ENCODE assay signal across 8 mouse cellular contexts in the genomic region with DNA sequence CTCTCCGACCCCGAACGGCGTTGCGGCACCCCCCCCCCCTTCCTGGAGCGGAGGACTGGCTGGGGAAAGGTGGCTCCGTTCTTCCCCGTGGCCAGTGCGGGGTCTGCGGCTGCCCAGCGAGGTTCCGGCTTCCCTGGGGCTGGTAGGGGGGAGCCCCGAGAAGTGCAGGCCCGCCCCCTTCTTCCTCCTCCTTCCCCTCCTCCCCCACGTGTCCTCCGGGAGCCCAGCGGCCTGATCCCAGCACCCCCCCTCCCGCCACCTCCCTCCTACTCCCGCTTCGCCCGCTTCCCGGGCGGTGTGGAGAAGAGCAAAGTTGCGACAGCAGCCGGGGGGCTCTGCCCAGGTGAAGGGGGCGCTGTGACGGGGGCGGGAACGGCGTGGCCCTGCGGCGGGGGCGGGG. TPM values are rescaled to one million over a fixed set of nuclear protein-coding genes. Genes with fewer than 3 reads are reported as not detected.
A peak's percentile ranks its signal among the peaks of the same experiment; 100 is the strongest.
DNase-seq lines count a peak whose midpoint lies in the region; ATAC-seq and TF ChIP-seq lines count a peak whose summit lies in the region.

A gene (plus strand): TSS at position 218 of the 400 bp plus-strand sequence.

- no peaks in the 10 kb centered on the region for H3K9me3 ChIP-seq in intestine, embryonic 14.5 days (ENCODE audit: control insufficient read depth, low read length)
- no peaks in the 10 kb centered on the region for H3K9me3 ChIP-seq in stomach, postnatal 0 days (ENCODE audit: control insufficient read depth, low read length)

- TF ChIP-seq CTCF in stomach, postnatal 0 days (IDR thresholded peaks at IDR 0.05; ENCODE audit: low read depth), result peak; percentile 7; the same call in 1 of the 2 replicates

- intact Hi-C loops in left cerebral cortex, postnatal 4 days (cut with DNase I), result no loop called here

- H3K36me3 ChIP-seq in intestine, embryonic 14.5 days (ENCODE audit: control insufficient read depth, insufficient read depth, low read length), result no peaks in the 10 kb centered on the region
- H3K36me3 ChIP-seq in stomach, postnatal 0 days (ENCODE audit: control insufficient read depth, insufficient read depth, low read length), result no peaks in the 10 kb centered on the region

- H3K27ac ChIP-seq in intestine, embryonic 14.5 days (ENCODE audit: low read depth), result peak within 1 kb of the TSS; percentile 64; the same call in 1 of the 2 replicates
- peak within 1 kb of the TSS; percentile 56 for H3K27ac ChIP-seq in stomach, postnatal 0 days (replicated peaks)

- 21% methylated on average over 12 of the region's 33 CpGs for WGBS in intestine, embryonic 14.5 days
- WGBS in stomach, postnatal 0 days, result 21% methylated on average over 5 of the region's 33 CpGs

- no peak for TF ChIP-seq EP300 in stomach, postnatal 0 days (optimal IDR thresholded peaks at IDR 0.05)

- H3K9ac ChIP-seq in intestine, embryonic 14.5 days (ENCODE audit: low read length), result peak within 1 kb of the TSS; percentile 58
- peak within 1 kb of the TSS; percentile 53 for H3K9ac ChIP-seq in stomach, postnatal 0 days (ENCODE audit: low read length)

- H3K4me2 ChIP-seq in intestine, embryonic 14.5 days (ENCODE audit: low read length), result peak within 1 kb of the TSS; percentile 54
- H3K4me2 ChIP-seq in stomach, postnatal 0 days (replicated peaks; ENCODE audit: low read depth), result peak within 1 kb of the TSS; percentile 71

- H3K27me3 ChIP-seq in intestine, embryonic 14.5 days (replicated peaks; ENCODE audit: control insufficient read depth, insufficient read depth, low read length), result no peaks in the 10 kb centered on the region
- H3K27me3 ChIP-seq in stomach, postnatal 0 days (ENCODE audit: control insufficient read depth, insufficient read depth, low read length), result no peaks in the 10 kb centered on the region

- ATAC-seq in intestine, embryonic 14.5 days (replicated peaks; ENCODE audit: low FRiP score, low TSS enrichment, low read depth), result peak; percentile 50
- peak; percentile 39; the same call in 1 of the 2 replicates for ATAC-seq in stomach, postnatal 0 days (ENCODE audit: low FRiP score, low TSS enrichment)

- H3K4me1 ChIP-seq in intestine, embryonic 14.5 days (replicated peaks; ENCODE audit: control insufficient read depth, insufficient read depth, low read length), result no peaks in the 10 kb centered on the region
- H3K4me1 ChIP-seq in stomach, postnatal 0 days (replicated peaks; ENCODE audit: control insufficient read depth, insufficient read depth), result no peaks in the 10 kb centered on the region

- DNase-seq in left cerebral cortex, adult 18-20 months (ENCODE audit: low spot score in 2 of 2), result peak in 1 of 2 experiments; percentile 2
- no peak for DNase-seq in left cerebral cortex, adult 11 months (ENCODE audit: low spot score)
- peak; percentile 45 for DNase-seq in cerebellum, adult 9-11 months
- peak; percentile 53 for DNase-seq in gastrocnemius, postnatal 25 days
- peak; percentile 67 for DNase-seq in intestine, embryonic 14.5 days (ENCODE audit: low spot score)
- peak; percentile 40 for DNase-seq in left cerebral cortex, postnatal 4 days
- peak; percentile 37 for DNase-seq in mesoderm, embryonic 11.5 days (ENCODE audit: low read depth, low spot score)
- peak; percentile 69 for DNase-seq in stomach, postnatal 0 days (ENCODE audit: low spot score)

- peak within 1 kb of the TSS; percentile 49 for H3K4me3 ChIP-seq in intestine, embryonic 14.5 days (ENCODE audit: low read depth, low read length)
- H3K4me3 ChIP-seq in stomach, postnatal 0 days (ENCODE audit: low read depth, low read length), result peak within 1 kb of the TSS; percentile 53

RNA-seq across cellular contexts. Expression of the gene that starts here (rescaled TPM):
- total RNA-seq in left cerebral cortex, adult 18-20 months (2021), result 10 to 100 TPM; 18.4 to 22.1 TPM
- total RNA-seq in gastrocnemius, postnatal 25 days (2021), result 1 to 10 TPM; 6.4 to 6.8 TPM
- 7.6 and 7.7 TPM in 2 replicates for polyA plus RNA-seq in intestine, embryonic 14.5 days (2014; fragmentation: Nextera tagmentation; extraction: Ambion mirVana)
- 10 to 100 TPM; 27.9 to 33.5 TPM for total RNA-seq in left cerebral cortex, postnatal 4 days (2021)
- polyA plus RNA-seq in stomach, postnatal 0 days (2015; fragmentation: Nextera tagmentation; extraction: Ambion mirVana), result 2.1 and 2.2 TPM in 2 replicates
